Mouse (Mus musculus): ENCODE measurements around the gene Srgap2. TPM values are rescaled to one million over a fixed set of nuclear protein-coding genes. Genes with fewer than 3 reads are reported as not detected.

The Srgap2 gene
- polyA plus RNA-seq, 2 experiments from 2014 or later = 24.8 to 35.9 TPM

GRCm38 (mm10) chr1:131344691-131345090 is 182.5 kb downstream of the Srgap2 start:
- no peak for ATAC-seq

GRCm38 (mm10) chr1:131336017-131336416 is 191.1 kb downstream of the Srgap2 start:
- ATAC-seq = no peak

GRCm38 (mm10) chr1:131335604-131336003 is 191.5 kb downstream of the Srgap2 start:
- ATAC-seq = no peak

- ATAC-seq = no peak
Measured at GRCm38 (mm10) chr1:131331180-131331579, 196.0 kb downstream of the Srgap2 start.

GRCm38 (mm10) chr1:131329093-131329492 is 198.1 kb downstream of the Srgap2 start:
- ATAC-seq = peak; percentile 40

- ATAC-seq = no peak
Measured at GRCm38 (mm10) chr1:131327167-131327566, 200.0 kb downstream of the Srgap2 start.

GRCm38 (mm10) chr1:131324816-131325463 is 202.2 kb downstream of the Srgap2 start:
- peak; percentile 32 for ATAC-seq

GRCm38 (mm10) chr1:131319598-131320330 is 207.4 kb downstream of the Srgap2 start:
- ATAC-seq = no peak

GRCm38 (mm10) chr1:131318397-131318796 is 208.8 kb downstream of the Srgap2 start:
- no peak for ATAC-seq

- ATAC-seq = no peak
Measured at GRCm38 (mm10) chr1:131317625-131318024, 209.5 kb downstream of the Srgap2 start.

- ATAC-seq = no peak
Measured at GRCm38 (mm10) chr1:131311284-131311683, 215.9 kb downstream of the Srgap2 start.

GRCm38 (mm10) chr1:131310237-131310818 is 216.8 kb downstream of the Srgap2 start:
- no peak for ATAC-seq

GRCm38 (mm10) chr1:131300750-131301149 is 226.4 kb downstream of the Srgap2 start:
- no peak for ATAC-seq

GRCm38 (mm10) chr1:131299788-131300187 is 227.4 kb downstream of the Srgap2 start:
- no peak for ATAC-seq

- no peak for ATAC-seq
Measured at GRCm38 (mm10) chr1:131299240-131299639, 227.9 kb downstream of the Srgap2 start.

GRCm38 (mm10) chr1:131298171-131298570 is 229.0 kb downstream of the Srgap2 start:
- no peak for ATAC-seq

- no peak for ATAC-seq
Measured at GRCm38 (mm10) chr1:131296726-131297125, 230.4 kb downstream of the Srgap2 start.

GRCm38 (mm10) chr1:131295200-131295599 is 232.0 kb downstream of the Srgap2 start:
- ATAC-seq = no peak

GRCm38 (mm10) chr1:131293922-131294250 is 233.3 kb downstream of the Srgap2 start:
- no peak for ATAC-seq

- ATAC-seq = no peak
Measured at GRCm38 (mm10) chr1:131293221-131293921, 233.8 kb downstream of the Srgap2 start.

GRCm38 (mm10) chr1:131290648-131291047 is 236.5 kb downstream of the Srgap2 start:
- ATAC-seq = peak; percentile 63

- ATAC-seq = no peak
Measured at GRCm38 (mm10) chr1:131288938-131289337, 238.2 kb downstream of the Srgap2 start.

- ATAC-seq = no peak
Measured at GRCm38 (mm10) chr1:131287267-131287666, 239.9 kb downstream of the Srgap2 start.

All from activated CD4-positive, CD25-positive, alpha-beta regulatory T cell, adult 4 months (primary cell).